Mouse (Mus musculus) urinary bladder, adult 2 months (tissue): ENCODE results near the gene Vmn2r54. TPM values are rescaled to one million over a fixed set of nuclear protein-coding genes. Genes with fewer than 3 reads are reported as not detected.
"Not testable (repeated sequence)": the region's sequence is repeated elsewhere in the genome, so short reads cannot be mapped to it uniquely, and the experiment has no call there.

Source experiments
- DNase-seq: peaks from one replicate; pipeline ENCODE4 v3.0.0; 2022; ENCODE audit warnings: low spot score
- polyA plus RNA-seq: library from polyadenylated mRNA; depleted of rRNA; stranded (reverse); fragments of >200 nt; gene quantifications from 2 replicates; pipeline ENCODE4 v1.2.3, GENCODE M21; 2012; rRNA removed

Gene Vmn2r54
- not detected in 2 replicates for polyA plus RNA-seq

GRCm38 (mm10) chr7:12640219-12640618 is at the start of gene Vmn2r54:
Gene Vmn2r54 (minus strand): TSS chr7:12640319.
- not testable (repeated sequence) for DNase-seq

GRCm38 (mm10) chr7:12684903-12685302 is 44.8 kb upstream of the Vmn2r54 start, which contains the start of gene Vmn2r55:
Gene Vmn2r55 (minus strand): TSS chr7:12685003.
- DNase-seq, result not testable (repeated sequence)

GRCm38 (mm10) chr7:12608688-12609087 is 31.4 kb downstream of the Vmn2r54 start, which contains the start of gene Vmn2r53:
Gene Vmn2r53 (minus strand): TSS chr7:12608788.
- no peak for DNase-seq

Other genes starting within 250 kb of the Vmn2r54 start
- gene Zfp551, start 217.6 kb downstream of the Vmn2r54 start, polyA plus RNA-seq, result 1.8 and 2.0 TPM in 2 replicates
- gene Zfp606, start 162.0 kb downstream of the Vmn2r54 start, polyA plus RNA-seq, result 7.1 and 8.2 TPM in 2 replicates
- gene 2900092C05Rik, start 127.8 kb downstream of the Vmn2r54 start, polyA plus RNA-seq, result not detected in 2 replicates
- gene Vmn2r53, start 31.5 kb downstream of the Vmn2r54 start, polyA plus RNA-seq, result under 0.01 TPM in 1 of 2 replicates, not detected in the other
- not detected in 2 replicates for gene Vmn2r55, start 44.7 kb upstream of the Vmn2r54 start, polyA plus RNA-seq
- not detected in 2 replicates for gene Vmn2r56, start 94.7 kb upstream of the Vmn2r54 start, polyA plus RNA-seq
- gene Zscan18, start 163.3 kb upstream of the Vmn2r54 start, polyA plus RNA-seq, result 3.2 and 3.8 TPM in 2 replicates
- 12.3 and 13.9 TPM in 2 replicates for gene Zfp329, start 178.5 kb upstream of the Vmn2r54 start, polyA plus RNA-seq
- gene Zfp110, start 194.4 kb upstream of the Vmn2r54 start, polyA plus RNA-seq, result 21.9 and 22.2 TPM in 2 replicates
- 2.5 TPM in 2 replicates for gene Zfp128, start 240.9 kb upstream of the Vmn2r54 start, polyA plus RNA-seq